8 mouse cellular contexts compared by ENCODE assay signal in genomic region chr6:35132806-35133205, GRCm38 (mm10). TPM values are rescaled to one million over a fixed set of nuclear protein-coding genes. Genes with fewer than 3 reads are reported as not detected.
DNase-seq lines count a peak whose midpoint lies in the region; ATAC-seq and TF ChIP-seq lines count a peak whose summit lies in the region.

No protein-coding gene starts in this region.

- H3K9ac ChIP-seq in forebrain, embryonic 15.5 days (replicated peaks), result peak overlapping the region; percentile 79
- peak overlapping the region; percentile 57 for H3K9ac ChIP-seq in neural tube, embryonic 14.5 days (replicated peaks; ENCODE audit: low read depth, low read length)

- H3K4me1 ChIP-seq in forebrain, embryonic 15.5 days, result peaks cover 26% of the 10 kb centered on the region
- H3K4me1 ChIP-seq in neural tube, embryonic 14.5 days (ENCODE audit: control insufficient read depth, insufficient read depth, low read length), result peaks cover 9% of the 10 kb centered on the region; the same call in 1 of the 2 replicates

- POLR2A ChIA-PET in Patski (lab: Charles Lee), result interaction anchor here (0.6 kb wide), 1 partner anchor 86 kb away, joined by 4 read pairs; no protein-coding TSS in a partner anchor

- peak overlapping the region; percentile 94 for H3K27ac ChIP-seq in forebrain, embryonic 15.5 days (replicated peaks)
- peak overlapping the region; percentile 86 for H3K27ac ChIP-seq in neural tube, embryonic 14.5 days (ENCODE audit: low read depth, low read length)

- CTCF ChIA-PET in Patski (lab: Charles Lee), result interaction anchor here (0.8 kb wide), 1 partner anchor 9 kb away, joined by 3 read pairs; no protein-coding TSS in a partner anchor

- H3K4me2 ChIP-seq in forebrain, embryonic 15.5 days (replicated peaks), result peak overlapping the region; percentile 85
- peak overlapping the region; percentile 80 for H3K4me2 ChIP-seq in neural tube, embryonic 14.5 days (ENCODE audit: low read depth, low read length)

- H3K9me3 ChIP-seq in forebrain, embryonic 15.5 days, result no peaks in the 10 kb centered on the region
- no peaks in the 10 kb centered on the region for H3K9me3 ChIP-seq in neural tube, embryonic 14.5 days (ENCODE audit: control insufficient read depth, low read length)

- no peaks in the 10 kb centered on the region for H3K27me3 ChIP-seq in Patski
- H3K27me3 ChIP-seq in forebrain, embryonic 15.5 days, result no peaks in the 10 kb centered on the region
- H3K27me3 ChIP-seq in neural tube, embryonic 14.5 days (ENCODE audit: control insufficient read depth, insufficient read depth, low read length), result no peaks in the 10 kb centered on the region

- DNase-seq in gastrocnemius, postnatal 25 days, result peak; percentile 13
- no peak for DNase-seq in gastrocnemius, postnatal 4 days (ENCODE audit: low spot score in 2 of 2)
- DNase-seq in 3T3-L1 (ENCODE audit: low read depth, low spot score) (peak; percentile 55), Patski (ENCODE audit: low read depth, low spot score) (no peak), liver (peak; percentile 16)
- no peak for DNase-seq in right cerebral cortex, postnatal 36 days (ENCODE audit: low spot score in 2 of 2)

- TF ChIP-seq CTCF in Patski (IDR thresholded peaks at IDR 0.05), result no peak

- peak; percentile 4 for ATAC-seq in Patski
- peak; percentile 7 for ATAC-seq in forebrain, embryonic 15.5 days (replicated peaks)
- ATAC-seq in neural tube, embryonic 14.5 days (ENCODE audit: low read depth), result peak; percentile 7

- in situ Hi-C loops in Patski (cut with MboI; ENCODE audit: low pct_unique_long_range_greater_than_20kb), result no loop called here

- peak overlapping the region; percentile 87 for H3K4me3 ChIP-seq in forebrain, embryonic 15.5 days
- peak overlapping the region; percentile 50 for H3K4me3 ChIP-seq in neural tube, embryonic 14.5 days (ENCODE audit: low read depth, low read length)

- 1% methylated on average over 11 of the region's 11 CpGs for WGBS in forebrain, embryonic 15.5 days
- 1% methylated on average over 11 of the region's 11 CpGs for WGBS in neural tube, embryonic 14.5 days

- no peaks in the 10 kb centered on the region for H3K36me3 ChIP-seq in forebrain, embryonic 15.5 days
- H3K36me3 ChIP-seq in neural tube, embryonic 14.5 days (ENCODE audit: control insufficient read depth, insufficient read depth, low read length), result no peaks in the 10 kb centered on the region

RNA-seq across cellular contexts. Expression of gene Cnot4, which starts 0.7 kb away (rescaled TPM):
- 10 to 100 TPM; 24.2 to 24.4 TPM for total RNA-seq in gastrocnemius, postnatal 25 days (2021)
- 10 to 100 TPM; 26.0 to 28.7 TPM for total RNA-seq in gastrocnemius, postnatal 4 days (2021)
- 19.5 TPM for polyA plus RNA-seq in Patski (2021)
- 34.4 and 37.8 TPM in 2 replicates for polyA plus RNA-seq in forebrain, embryonic 15.5 days (2015; fragmentation: Nextera tagmentation; extraction: Ambion mirVana)
- polyA plus RNA-seq in neural tube, embryonic 14.5 days (2014; fragmentation: Nextera tagmentation; extraction: Ambion mirVana), result 38.0 and 41.9 TPM in 2 replicates

RNA-seq across cellular contexts. Expression of gene Nup205, which starts 44.4 kb away (rescaled TPM):
- total RNA-seq in gastrocnemius, postnatal 25 days (2021), result 10 to 100 TPM in 1 of 2 experiments, 1 to 10 TPM in 1; 9.9 to 11.0 TPM
- 10 to 100 TPM; 28.2 to 32.2 TPM for total RNA-seq in gastrocnemius, postnatal 4 days (2021)
- 43.6 TPM for polyA plus RNA-seq in Patski (2021)
- 31.1 and 31.8 TPM in 2 replicates for polyA plus RNA-seq in forebrain, embryonic 15.5 days (2015; fragmentation: Nextera tagmentation; extraction: Ambion mirVana)
- polyA plus RNA-seq in neural tube, embryonic 14.5 days (2014; fragmentation: Nextera tagmentation; extraction: Ambion mirVana), result 30.6 and 31.4 TPM in 2 replicates

Comparison
In these comparisons a context has a peak if more than half of its experiments do, and no peak if none do; other contexts are left out.
1. DNase-seq: peak in gastrocnemius, postnatal 25 days (single experiment), 3T3-L1 (single experiment) and liver (single experiment); none in gastrocnemius, postnatal 4 days (0 of 2), Patski (single experiment) and right cerebral cortex, postnatal 36 days (0 of 2).
2. Peak in every context shown above with its lines, with median percentiles within 50 percentile points of each other: ATAC-seq.